Mouse (Mus musculus) hindlimb bud, embryonic 11.5 days (tissue): ENCODE data around the gene Nfam1.
"Not testable (repeated sequence)": the region's sequence is repeated elsewhere in the genome, so short reads cannot be mapped to it uniquely, and the experiment has no call there.

Experiments
- DNase-seq: peaks from one replicate; pipeline ENCODE4 v3.0.0-alpha.2; 2012; ENCODE audit warnings: low read depth, low spot score; ENCODE audit errors: extremely low spot score

Nfam1 gene

DNA sequence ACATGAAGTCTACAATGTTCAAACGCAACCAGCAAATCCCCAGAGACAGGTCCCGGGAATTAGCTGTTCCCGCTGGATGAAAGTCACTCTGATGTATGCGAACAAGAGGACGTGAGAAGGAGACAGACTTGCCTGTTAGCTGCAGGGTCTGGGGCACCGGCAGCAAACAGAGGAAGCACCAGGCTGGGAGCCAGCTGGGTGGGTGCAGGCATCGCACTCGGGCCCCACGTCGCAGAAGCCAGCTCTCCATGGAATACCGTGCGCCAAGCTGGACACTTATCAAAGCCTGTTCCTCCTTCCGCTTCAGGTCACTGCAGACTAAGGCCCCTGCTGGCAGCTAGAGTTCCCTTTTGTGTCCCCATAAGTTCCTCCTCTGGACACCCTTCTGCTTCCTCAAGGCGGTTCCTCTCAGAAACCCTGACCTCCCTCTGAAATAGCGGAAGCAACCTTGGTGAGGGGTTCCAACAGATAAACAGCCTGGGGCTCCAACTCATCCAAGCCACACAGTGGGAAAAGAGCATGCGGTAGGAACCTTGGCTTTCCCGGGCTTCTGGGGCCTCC is at the start of gene Nfam1:
TSS of gene Nfam1 (minus strand) at position 326 of the 561 bp plus-strand sequence.
- no peak for DNase-seq

DNA sequence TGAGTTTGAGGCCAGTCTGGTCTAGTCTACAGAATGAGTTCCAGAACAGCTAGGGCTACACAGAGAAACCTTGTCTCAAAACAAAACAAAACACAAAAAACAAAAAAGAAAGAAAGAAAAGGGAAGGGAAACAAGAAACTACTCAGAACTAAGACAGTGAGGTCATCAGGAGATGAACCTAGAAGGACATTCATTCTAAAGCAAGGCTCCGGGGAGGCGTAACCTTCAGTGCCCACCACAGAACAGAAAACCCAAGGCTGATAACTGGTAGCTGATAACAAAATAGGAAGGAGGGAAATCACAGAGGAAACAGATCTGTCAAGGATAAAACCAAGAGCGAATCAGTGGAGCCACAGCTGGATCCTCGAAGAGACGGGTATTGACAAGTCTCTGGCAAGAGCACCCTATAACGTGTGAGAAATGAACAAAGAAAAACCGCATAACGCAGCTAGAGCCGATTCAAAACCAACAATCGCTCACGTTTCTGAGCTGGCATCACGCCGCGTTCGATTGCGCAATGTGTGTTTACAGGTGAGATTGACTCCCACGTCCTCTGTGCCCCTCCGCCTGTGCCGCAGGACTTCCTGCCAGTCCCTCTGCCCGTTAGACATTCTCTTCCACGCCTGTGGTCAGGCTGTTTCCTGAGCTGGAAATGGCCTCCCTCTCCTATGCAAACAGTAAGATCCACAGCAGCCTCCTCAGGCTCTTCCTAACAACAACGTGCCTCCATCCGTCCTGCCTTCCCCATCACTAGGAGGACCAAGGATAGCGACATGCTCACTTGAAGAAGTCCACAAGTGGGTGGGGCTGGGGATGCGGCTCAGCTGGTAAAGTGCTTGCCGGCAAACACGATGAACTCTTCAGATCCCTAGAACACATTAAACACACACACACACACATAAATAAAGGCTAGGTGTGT is 42.8 kb upstream of the Nfam1 start:
- DNase-seq, result no peak

DNA sequence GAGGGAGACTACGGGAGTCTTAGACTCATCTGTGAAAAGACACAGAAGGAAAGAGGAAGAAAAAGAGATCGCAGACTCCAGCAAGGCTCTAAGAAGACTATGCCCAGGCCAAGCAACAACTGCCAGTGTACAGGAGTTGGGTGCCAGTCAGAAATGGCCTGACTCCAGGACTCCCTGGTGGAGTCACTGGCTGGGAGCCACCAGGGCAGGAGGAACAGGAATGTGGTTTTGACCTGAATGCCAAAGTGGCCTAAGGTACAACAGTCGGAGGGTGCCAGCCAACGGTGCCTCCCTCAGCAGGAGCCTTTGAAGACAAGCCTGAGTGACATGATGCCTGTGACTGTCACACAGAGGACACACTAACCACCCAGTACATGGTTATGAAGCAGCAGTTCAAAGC is 41.1 kb upstream of the Nfam1 start:
- DNase-seq, result no peak

DNA sequence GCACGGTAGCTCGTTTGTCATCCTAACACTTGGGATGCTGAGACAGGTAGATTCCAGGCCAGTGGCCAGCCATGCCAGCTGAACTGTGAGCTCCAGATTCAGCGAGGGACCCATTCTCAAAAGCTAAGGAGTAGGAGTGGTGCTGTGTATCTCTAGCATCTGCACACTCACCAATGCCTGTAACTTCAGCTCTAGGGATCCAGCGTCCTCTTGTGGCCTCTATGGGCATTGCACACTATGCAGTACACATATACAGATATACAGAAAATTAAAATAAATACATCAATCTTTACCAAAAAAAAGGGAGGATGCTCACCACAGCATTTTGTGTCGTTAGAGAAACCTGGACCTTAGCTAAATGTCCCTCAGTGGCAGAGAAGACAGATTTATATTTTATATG is 38.6 kb upstream of the Nfam1 start:
- no peak for DNase-seq

DNA sequence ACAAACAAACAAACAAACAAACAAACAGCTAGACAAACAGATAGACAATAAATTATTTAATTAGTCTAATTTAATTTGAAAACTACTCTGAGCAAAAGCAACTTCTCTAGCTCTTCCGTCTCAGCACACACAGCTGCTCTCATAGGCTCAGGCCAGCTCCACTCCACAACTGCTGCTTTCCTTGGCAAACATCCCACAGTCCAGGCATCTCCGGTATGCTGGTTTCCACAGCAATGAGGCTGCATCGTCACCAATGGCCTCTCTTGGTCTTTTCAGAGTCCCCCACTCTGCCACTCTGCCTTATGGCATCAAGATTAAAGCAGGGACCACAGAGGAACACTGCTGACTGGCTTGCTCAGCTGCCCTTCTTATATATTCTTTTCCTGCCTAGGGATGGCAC is 37.8 kb upstream of the Nfam1 start:
- no peak for DNase-seq

DNA sequence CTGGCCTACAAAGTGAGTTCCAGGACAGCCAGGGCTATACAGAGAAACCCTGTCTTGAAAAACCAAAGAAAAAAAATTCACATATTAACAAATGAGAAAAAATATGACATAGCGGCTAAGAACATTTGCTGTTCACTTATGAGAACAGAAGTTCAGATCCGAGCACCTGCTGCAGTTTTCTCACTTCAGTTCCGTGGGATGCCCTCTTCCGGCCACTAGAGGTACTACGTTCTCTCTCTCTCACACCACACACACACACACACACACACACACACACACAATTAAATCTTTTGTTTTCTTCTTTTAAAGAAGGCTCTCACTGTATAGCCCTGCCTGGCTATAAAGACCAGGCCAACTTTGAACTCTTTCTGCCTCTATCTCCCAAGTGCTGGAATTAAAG is 35.2 kb upstream of the Nfam1 start:
- no peak for DNase-seq

DNA sequence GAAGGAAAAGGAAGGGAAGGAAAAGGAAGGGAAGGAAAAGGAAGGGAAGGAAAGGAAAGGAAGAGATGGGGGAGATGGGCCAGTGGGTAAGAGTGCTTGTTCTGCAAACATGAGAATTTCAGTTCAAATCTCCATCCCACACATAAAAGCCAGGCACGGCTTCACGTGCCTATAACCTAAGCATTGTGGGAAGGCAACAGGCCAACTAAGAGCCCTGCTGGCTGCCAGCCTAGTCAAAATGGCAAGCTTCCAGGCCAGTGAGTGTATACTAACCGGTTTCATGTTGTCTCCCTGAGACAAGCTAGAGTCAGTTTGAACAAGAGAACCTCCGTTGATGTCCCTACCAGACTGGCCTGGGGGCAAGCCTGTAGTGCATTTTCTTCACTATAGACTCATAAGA is 32.4 kb upstream of the Nfam1 start:
- no peak for DNase-seq

DNA sequence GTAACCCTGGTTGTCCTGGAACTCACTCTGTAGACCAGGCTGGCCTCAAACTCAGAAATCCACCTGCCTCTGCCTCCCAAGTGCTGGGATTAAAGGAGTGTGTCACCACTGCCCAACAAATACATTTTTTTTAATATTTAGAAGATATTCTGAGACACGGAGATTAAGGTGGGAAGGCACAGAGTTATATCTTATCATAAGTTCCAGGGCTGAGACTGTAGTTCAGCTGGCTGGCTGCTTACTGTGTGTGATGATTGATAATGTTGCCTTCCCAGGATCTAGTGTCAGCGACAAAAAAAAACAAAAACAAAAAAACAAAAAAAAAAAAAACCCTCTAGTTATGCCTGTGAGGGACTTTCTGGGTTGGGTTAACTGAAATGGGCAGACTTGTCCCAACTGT is 29.5 kb upstream of the Nfam1 start:
- not testable (repeated sequence) for DNase-seq

DNA sequence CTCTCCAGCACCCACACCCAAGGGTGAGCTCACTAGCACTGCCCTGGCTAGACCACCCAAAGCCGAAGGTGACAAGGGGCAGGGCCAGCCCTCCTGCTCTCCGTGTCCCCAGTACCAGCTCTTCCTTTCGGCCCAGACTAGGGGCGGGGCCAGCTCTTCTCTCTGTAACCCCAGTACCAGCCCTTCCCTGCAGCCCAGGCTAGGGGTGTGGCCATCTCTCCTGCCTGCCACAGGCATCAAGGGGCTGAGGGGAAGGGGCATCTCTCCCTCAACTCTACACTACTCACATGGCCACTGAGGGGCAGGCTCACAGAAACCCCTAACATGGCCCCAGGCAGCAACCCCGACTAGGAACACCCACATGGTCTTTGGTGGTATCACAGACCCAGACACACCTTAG is 28.6 kb upstream of the Nfam1 start:
- no peak for DNase-seq

DNA sequence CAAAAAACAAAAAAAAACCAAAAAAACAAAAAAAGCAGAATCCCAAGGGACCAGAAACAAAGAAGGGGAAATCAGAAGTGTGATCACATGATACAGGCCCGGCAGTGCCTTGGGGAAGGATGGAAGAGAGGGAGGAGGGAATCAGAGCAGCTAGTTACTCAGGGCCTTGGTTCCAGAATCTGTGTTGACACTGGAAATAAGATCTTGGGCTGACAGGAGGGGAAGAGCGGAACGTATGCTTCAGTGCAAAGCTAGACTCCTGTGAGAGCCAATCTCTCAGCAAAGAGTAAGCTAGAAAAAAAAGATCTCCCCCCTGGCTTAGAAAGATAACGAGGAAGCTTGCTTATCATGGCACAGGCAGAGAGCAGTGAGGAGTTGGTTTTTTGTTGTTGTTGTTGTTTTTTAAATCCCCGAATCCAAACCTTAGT is 26.1 kb upstream of the Nfam1 start:
- DNase-seq, result no peak

DNA sequence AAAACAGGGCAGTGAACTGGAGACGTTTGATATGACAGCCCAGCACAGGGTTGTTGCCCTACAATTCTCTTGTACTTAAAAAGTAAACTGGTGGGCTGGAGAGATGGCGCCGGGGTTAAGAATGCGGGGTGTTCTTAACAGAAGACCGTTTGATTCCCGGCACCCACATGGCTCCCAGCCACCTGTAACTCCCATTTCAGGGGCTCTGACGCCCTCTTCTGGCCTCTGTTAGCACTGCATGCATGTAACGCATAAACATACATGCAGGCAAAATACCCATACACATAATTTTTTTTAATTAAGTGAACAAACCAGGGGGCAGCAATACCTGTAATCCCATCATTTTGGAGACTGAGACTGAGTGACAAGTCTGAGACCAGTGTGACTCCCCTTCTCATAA is 24.4 kb upstream of the Nfam1 start:
- DNase-seq, result no peak

DNA sequence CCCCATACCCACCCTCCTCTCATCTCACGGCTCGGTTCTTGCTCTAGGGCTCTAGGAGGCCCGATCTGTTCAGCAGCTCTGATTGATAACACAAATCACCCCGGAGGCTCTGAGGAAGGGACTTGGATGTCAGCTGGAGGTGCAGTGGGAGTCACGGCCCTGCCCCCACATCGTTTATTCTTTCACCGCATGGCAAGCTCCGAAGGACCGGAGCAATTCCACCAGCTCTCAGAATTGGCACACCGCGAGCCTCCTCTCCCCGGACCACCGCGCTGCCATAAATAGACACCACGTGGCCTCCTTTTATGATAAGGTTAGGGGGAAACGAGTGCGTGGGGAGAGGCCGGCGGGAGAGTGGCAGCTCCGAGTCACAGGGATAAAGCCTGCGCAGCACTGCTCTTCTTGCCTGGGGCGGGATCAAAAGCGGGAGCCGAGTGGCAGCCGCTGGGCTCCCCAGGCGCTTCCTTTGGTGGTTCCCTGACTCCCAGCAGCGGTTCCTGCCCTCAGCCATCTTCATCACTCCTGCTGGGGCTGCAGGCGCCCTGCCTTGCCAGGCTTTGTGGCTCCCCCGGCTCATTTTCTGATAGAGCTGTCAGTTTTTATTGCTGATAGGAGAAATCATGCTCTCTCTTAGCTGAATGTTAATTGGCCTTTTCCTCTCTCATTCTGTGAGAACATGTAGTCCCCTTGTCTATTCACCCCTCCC is 23.4 kb upstream of the Nfam1 start:
- no peak for DNase-seq

DNA sequence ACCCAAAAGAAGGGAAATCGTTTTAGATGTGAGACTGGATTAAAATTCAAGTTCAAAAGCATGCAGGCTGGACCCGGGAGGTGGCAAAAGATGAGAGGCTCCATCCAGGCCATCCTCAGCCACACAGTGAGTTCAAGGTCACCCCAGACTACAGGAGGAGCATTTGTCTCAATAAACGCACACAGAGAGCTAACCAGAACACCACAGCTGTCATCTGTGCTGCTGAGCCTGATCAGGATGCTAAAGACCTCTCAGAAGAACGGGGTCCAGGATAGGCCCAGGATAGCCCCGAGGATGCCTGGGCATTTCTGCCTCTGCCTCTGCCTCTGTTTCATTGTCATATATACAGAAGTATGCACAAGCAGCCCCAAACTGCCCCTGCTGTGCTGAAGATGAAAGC is 22.5 kb upstream of the Nfam1 start:
- DNase-seq, result no peak

DNA sequence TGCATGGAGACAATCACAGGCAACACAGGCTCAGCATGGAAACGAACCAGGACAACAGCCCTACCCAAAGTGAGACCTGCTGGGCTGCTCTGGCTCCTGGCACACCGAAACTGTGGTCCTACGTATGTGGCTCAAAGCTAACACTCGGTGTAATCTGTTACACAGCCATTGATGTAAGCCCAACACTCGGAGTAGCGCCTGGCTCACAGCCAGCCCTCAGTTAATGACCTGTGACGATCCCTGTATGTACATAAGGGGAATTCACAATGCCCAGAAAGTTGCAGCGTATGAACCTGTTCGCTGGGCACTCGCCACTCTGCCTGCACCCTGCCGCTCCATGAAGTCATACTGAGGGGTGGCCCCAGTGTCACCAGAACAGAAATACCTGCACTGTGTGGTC is 20.2 kb upstream of the Nfam1 start:
- DNase-seq, result no peak

DNA sequence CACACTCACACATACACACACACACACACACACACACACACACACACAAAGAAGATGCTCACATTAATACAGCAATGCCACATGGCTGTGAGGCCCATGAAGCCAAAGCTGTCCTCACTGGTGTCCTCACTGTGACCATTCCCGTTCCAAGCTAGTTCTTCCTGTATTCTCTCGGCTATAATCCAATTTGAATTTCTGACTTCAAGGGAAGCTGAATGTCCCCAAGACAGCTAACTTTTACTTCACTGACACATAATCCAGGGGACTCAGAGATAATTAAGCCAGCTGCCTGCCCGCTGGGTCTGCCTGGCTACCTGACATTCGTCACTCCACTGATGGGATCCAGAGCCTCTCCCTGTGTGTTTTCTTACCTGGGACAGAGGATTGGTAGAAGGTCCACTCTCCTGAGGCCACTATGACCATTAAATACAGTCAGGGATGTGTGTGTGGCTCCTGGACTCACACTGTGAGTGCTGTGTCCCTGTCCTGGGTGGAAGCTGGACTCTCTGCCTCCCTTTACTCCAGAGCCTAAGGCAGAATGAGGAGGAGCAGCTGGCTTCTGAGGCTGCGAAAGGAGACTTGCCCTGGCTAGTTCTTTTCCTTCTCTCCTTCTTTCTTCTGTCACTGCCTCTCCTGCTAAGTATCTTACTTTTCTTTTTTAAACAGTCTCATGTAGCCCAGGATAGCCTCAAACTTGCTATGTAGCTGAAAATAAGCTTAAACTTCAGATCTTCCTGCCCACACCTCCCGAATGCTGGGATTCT is 19.4 kb upstream of the Nfam1 start:
- no peak for DNase-seq

DNA sequence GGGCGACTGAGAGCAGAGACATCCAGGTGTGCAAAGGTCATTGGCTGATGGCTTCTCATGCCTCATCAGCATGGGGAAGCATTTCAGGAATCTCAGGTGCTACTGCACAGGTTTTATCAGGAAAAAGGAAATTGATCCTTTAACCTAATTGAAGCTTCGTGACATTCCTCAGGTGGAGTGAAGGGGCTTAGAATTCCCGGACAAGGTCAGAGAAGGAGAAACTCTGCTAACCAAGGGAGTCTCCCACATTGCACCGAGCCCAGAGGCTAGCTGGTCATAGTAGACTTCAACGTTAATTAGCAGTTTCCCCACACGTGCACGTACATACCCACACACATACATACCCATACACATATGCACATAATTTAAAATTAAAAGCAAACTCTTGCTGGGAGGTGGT is 13.6 kb upstream of the Nfam1 start:
- DNase-seq, result no peak

DNA sequence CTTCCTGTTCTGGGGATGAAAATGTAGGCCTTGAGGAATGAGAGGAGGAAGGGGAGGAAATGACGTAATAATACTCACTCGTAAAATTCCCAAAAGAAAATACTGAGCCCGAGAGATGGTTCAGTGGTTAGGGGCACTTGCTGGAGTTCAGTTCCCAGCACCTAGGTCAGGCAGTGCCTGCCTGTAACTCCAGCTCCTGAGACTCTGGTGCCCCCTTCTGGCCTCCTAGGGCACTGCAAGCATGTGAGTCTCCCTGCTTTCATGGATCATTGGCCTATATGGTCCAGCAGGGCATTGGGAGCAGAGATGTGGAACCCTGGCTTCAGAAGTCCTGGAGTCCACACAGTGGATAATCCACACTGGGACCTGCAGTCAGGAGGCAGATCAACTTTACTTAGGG is 13.2 kb upstream of the Nfam1 start:
- no peak for DNase-seq

DNA sequence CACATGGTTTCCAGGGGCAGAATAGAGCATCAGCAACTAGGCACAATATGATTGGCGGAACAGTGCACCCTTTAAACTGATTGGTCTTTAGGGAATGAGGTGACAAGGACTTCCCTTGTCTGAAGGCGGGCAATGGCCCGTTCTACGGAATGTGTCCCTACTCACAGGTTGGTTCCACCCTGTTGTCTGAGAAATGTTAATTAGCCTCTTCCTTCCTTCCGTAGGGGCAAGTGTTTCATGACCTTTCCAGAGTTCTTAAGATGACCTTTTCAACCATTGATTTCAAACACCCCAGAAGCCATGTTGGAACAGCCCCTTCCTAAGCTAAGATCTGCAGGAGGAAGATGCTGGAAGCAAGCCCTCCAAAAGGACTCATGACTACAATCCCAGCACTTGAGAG is 12.5 kb upstream of the Nfam1 start:
- DNase-seq, result not testable (repeated sequence)

DNA sequence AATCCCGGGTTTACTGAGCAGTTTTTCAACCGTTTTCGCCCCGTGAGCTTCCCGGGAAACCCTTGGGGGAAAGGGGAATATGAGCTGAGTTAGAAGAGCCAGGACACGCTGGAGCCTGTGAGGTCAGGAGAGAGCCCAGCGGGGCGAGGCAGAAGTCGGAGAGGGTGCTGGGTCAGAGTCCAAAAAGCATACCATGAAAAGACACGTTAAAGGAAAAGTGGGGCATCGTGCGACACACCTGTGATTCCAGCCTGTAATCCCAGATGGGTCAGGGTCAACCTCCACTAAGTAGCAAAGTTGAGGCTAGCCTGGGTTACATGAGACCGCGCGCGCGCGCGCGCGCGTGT is 10.2 kb upstream of the Nfam1 start:
- DNase-seq, result no peak

DNA sequence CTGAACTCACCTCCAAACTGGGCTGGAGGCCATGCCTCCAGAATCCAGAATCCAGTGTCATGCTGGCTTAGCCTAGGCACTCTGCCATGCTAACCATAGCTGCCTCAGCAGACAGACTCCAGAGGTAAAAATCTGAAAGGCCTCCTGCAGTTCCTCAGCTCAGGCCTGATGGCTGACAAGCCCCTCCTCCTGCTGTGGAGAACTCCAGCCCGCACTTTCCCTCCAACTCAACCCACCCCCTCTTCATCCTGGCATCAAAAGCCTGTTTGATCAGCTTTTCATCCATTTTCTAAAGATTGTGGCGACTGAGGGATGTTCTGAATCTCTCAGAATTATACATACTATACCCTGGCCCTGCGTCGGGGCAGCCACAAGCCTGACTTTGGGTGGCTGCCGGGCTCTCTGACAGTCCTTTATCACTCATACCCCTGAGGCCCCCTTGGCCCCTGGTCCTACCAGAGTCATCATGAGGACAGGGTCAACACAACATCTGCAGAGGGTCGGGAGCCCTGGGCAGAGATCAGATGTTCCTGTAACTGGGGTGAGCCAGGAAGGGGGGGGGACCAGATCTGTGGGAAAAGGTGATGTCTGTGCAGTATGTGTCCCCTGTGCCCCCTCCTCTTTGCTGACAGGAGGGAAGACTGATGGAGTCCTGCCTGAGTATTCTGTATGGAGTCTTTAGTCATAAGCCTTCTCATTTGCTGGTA is 9.7 kb upstream of the Nfam1 start:
- DNase-seq, result no peak

DNA sequence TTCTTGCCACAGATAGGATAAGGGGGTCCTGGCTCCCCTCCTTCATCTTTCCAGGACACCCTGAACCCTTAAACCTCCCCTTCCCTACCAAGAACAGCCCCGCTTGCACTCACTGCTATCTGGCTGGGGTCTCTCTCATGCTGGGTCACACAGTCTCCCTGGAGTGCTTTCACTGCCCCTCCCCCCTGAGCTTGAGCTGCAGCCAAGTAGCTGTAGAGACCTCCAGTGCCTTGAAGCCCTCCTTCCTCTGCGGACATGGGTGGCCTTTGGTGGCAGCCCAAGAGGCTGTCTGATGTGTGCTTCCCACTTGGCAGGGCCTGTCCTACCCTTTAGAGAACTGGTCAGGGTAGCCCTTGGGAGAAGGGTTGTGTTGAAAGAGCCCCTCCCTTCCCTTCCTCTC is 7.0 kb upstream of the Nfam1 start:
- no peak for DNase-seq
